Mouse (Mus musculus) heart, embryonic 13.5 days (tissue): ENCODE results near the gene Kirrel3. TPM values are rescaled to one million over a fixed set of nuclear protein-coding genes. Genes with fewer than 3 reads are reported as not detected.

Experiments
- ATAC-seq: fragments of 200-750 bp; cut with Nextera tagmentation; 2 replicates; pipeline ENCODE4 v1.8.0; 2017; ENCODE audit warnings: moderate TSS enrichment; ENCODE audit not compliant: insufficient number of reproducible peaks, low FRiP score, low TSS enrichment; ENCODE audit errors: extremely low read depth
- H3K27ac ChIP-seq: fragments of 300-500 bp; sonication (generic); replicated peaks from 2 replicates; pipeline ENCODE4 v1.5.1; 2015; ENCODE audit warnings: moderate library complexity, mild to moderate bottlenecking, inconsistent platforms
- H3K27me3 ChIP-seq: fragments of 300-500 bp; sonication (generic); replicated peaks from 2 replicates; pipeline ENCODE4 v1.6.1; 2015; ENCODE audit warnings: mild to moderate bottlenecking, inconsistent platforms
- H3K36me3 ChIP-seq: fragments of 300-500 bp; sonication (generic); 2 replicates; pipeline ENCODE4 v1.6.1; 2015; ENCODE audit warnings: mild to moderate bottlenecking, inconsistent platforms
- H3K4me1 ChIP-seq: fragments of 300-500 bp; sonication (generic); 2 replicates; pipeline ENCODE4 v1.6.1; 2015; ENCODE audit warnings: inconsistent platforms
- H3K4me2 ChIP-seq: fragments of 300-500 bp; sonication (generic); 2 replicates; pipeline ENCODE4 v1.6.1; 2015; ENCODE audit warnings: inconsistent platforms, mild to moderate bottlenecking, moderate library complexity
- H3K4me3 ChIP-seq: fragments of 300-500 bp; sonication (generic); 2 replicates; pipeline ENCODE4 v1.5.1; 2015; ENCODE audit warnings: moderate library complexity, mild to moderate bottlenecking, inconsistent platforms
- H3K9ac ChIP-seq: fragments of 300-500 bp; sonication (generic); 2 replicates; pipeline ENCODE4 v1.6.1; 2015; ENCODE audit warnings: inconsistent platforms, mild to moderate bottlenecking, moderate library complexity
- H3K9me3 ChIP-seq: fragments of 300-500 bp; sonication (generic); 2 replicates; pipeline ENCODE4 v1.6.1; 2016; ENCODE audit warnings: inconsistent platforms
- WGBS: fragments of 180-500 bp; shearing (Covaris S2); methylation state at CpG from one replicate; pipeline ENCODE4 v1.1.7; 2015; ENCODE audit warnings: mixed read lengths; 5-methylcytosine and 5-hydroxymethylcytosine counted together
- polyA plus RNA-seq: library from polyadenylated mRNA; unstranded; fragments of >200 nt; fragmentation: Nextera tagmentation; extraction: Ambion mirVana; gene quantifications from 2 replicates; pipeline ENCODE4 v1.2.1, GENCODE M21; 2015

The Kirrel3 gene
- polyA plus RNA-seq, 1 experiment from 2014 or later: 1.0 TPM

- WGBS: 64% methylated on average over 6 of the region's 6 CpGs
- no peak overlapping the region for H3K4me2 ChIP-seq
- H3K36me3 ChIP-seq: no peaks in the 10 kb centered on the region
- no peak overlapping the region for H3K9ac ChIP-seq
- H3K27me3 ChIP-seq: peaks cover 4% of the 10 kb centered on the region; the same call in 1 of the 2 replicates
- no peak overlapping the region for H3K27ac ChIP-seq
- no peaks in the 10 kb centered on the region for H3K9me3 ChIP-seq
- H3K4me1 ChIP-seq: no peaks in the 10 kb centered on the region
- no peak for ATAC-seq
- no peak overlapping the region for H3K4me3 ChIP-seq
Observed at GRCm38 (mm10) chr9:34875238-34875637, 389.5 kb downstream of the Kirrel3 start.

GRCm38 (mm10) chr9:34877186-34877585 is 391.5 kb downstream of the Kirrel3 start:
- Histone ChIP-seq H3K9ac (no peak overlapping the region), H3K4me1 (no peaks in the 10 kb centered on the region), H3K27ac (no peak overlapping the region), H3K9me3 (no peaks in the 10 kb centered on the region), H3K4me3 (no peak overlapping the region), H3K4me2 (no peak overlapping the region), H3K27me3 (no peaks in the 10 kb centered on the region; the same call in 1 of the 2 replicates), H3K36me3 (no peaks in the 10 kb centered on the region)
- 53% methylated on average over 3 of the region's 3 CpGs for WGBS
- no peak for ATAC-seq

GRCm38 (mm10) chr9:34877799-34878198 is 392.1 kb downstream of the Kirrel3 start:
- H3K9me3 ChIP-seq: no peaks in the 10 kb centered on the region
- H3K36me3 ChIP-seq: no peaks in the 10 kb centered on the region
- no peak for ATAC-seq
- no peak overlapping the region for H3K4me2 ChIP-seq
- no peak overlapping the region for H3K9ac ChIP-seq
- no peak overlapping the region for H3K4me3 ChIP-seq
- H3K27ac ChIP-seq: no peak overlapping the region
- 62% methylated on average over 3 of the region's 3 CpGs for WGBS
- no peaks in the 10 kb centered on the region for H3K4me1 ChIP-seq
- no peaks in the 10 kb centered on the region; the same call in 1 of the 2 replicates for H3K27me3 ChIP-seq

GRCm38 (mm10) chr9:34881750-34882149 is 396.1 kb downstream of the Kirrel3 start:
- ATAC-seq: no peak
- H3K9me3 ChIP-seq: no peaks in the 10 kb centered on the region
- H3K36me3 ChIP-seq: no peaks in the 10 kb centered on the region

GRCm38 (mm10) chr9:34882211-34882610 is 396.5 kb downstream of the Kirrel3 start:
- WGBS: 47% methylated on average over 2 of the region's 2 CpGs

More at GRCm38 (mm10) chr9:34881750-34882149, 396.1 kb downstream of the Kirrel3 start:
- Histone ChIP-seq H3K4me2 (no peak overlapping the region), H3K27me3 (no peaks in the 10 kb centered on the region), H3K27ac (no peak overlapping the region), H3K4me3 (no peak overlapping the region), H3K9ac (no peak overlapping the region), H3K4me1 (peaks cover 3% of the 10 kb centered on the region)
- 34% methylated on average over 5 of the region's 5 CpGs for WGBS

GRCm38 (mm10) chr9:34883122-34883521 is 397.4 kb downstream of the Kirrel3 start:
- Histone ChIP-seq H3K27ac (no peak overlapping the region), H3K9ac (no peak overlapping the region), H3K36me3 (no peaks in the 10 kb centered on the region), H3K4me1 (peaks cover 9% of the 10 kb centered on the region), H3K4me3 (no peak overlapping the region), H3K4me2 (no peak overlapping the region), H3K9me3 (no peaks in the 10 kb centered on the region), H3K27me3 (no peaks in the 10 kb centered on the region)
- no peak for ATAC-seq
- 26% methylated on average over 4 of the region's 4 CpGs for WGBS

More at GRCm38 (mm10) chr9:34882211-34882610, 396.5 kb downstream of the Kirrel3 start:
- Histone ChIP-seq H3K27me3 (no peaks in the 10 kb centered on the region), H3K27ac (no peak overlapping the region), H3K4me1 (peaks cover 7% of the 10 kb centered on the region), H3K9ac (no peak overlapping the region), H3K36me3 (no peaks in the 10 kb centered on the region), H3K4me3 (no peak overlapping the region), H3K9me3 (no peaks in the 10 kb centered on the region), H3K4me2 (no peak overlapping the region)
- ATAC-seq: no peak

- no peak for ATAC-seq
- Histone ChIP-seq H3K27me3 (no peaks in the 10 kb centered on the region), H3K27ac (no peak overlapping the region), H3K4me2 (no peak overlapping the region), H3K4me3 (no peak overlapping the region), H3K36me3 (no peaks in the 10 kb centered on the region), H3K9ac (no peak overlapping the region), H3K4me1 (peaks cover 9% of the 10 kb centered on the region), H3K9me3 (no peaks in the 10 kb centered on the region)
- 73% methylated on average over 3 of the region's 3 CpGs for WGBS
Observed at GRCm38 (mm10) chr9:34884325-34884724, 398.6 kb downstream of the Kirrel3 start.

GRCm38 (mm10) chr9:34884942-34885341 is 399.2 kb downstream of the Kirrel3 start:
- 77% methylated on average over 3 of the region's 3 CpGs for WGBS
- Histone ChIP-seq H3K27me3 (no peaks in the 10 kb centered on the region), H3K4me1 (peaks cover 9% of the 10 kb centered on the region), H3K4me3 (no peak overlapping the region), H3K9me3 (no peaks in the 10 kb centered on the region), H3K27ac (no peak overlapping the region), H3K4me2 (no peak overlapping the region), H3K9ac (no peak overlapping the region), H3K36me3 (no peaks in the 10 kb centered on the region)
- no peak for ATAC-seq

- WGBS: 42% methylated on average over 5 of the region's 5 CpGs
- Histone ChIP-seq H3K9ac (no peak overlapping the region), H3K27me3 (no peaks in the 10 kb centered on the region)
Observed at GRCm38 (mm10) chr9:34886746-34887145, 401.1 kb downstream of the Kirrel3 start.

GRCm38 (mm10) chr9:34887196-34887595 is 401.5 kb downstream of the Kirrel3 start:
- Histone ChIP-seq H3K4me3 (no peak overlapping the region), H3K4me2 (no peak overlapping the region), H3K4me1 (peaks cover 9% of the 10 kb centered on the region), H3K9me3 (no peaks in the 10 kb centered on the region), H3K9ac (no peak overlapping the region), H3K27me3 (no peaks in the 10 kb centered on the region), H3K27ac (no peak overlapping the region), H3K36me3 (no peaks in the 10 kb centered on the region)
- 14% methylated on average over 2 of the region's 2 CpGs for WGBS
- no peak for ATAC-seq

More at GRCm38 (mm10) chr9:34886746-34887145, 401.1 kb downstream of the Kirrel3 start:
- Histone ChIP-seq H3K36me3 (no peaks in the 10 kb centered on the region), H3K4me3 (no peak overlapping the region), H3K4me2 (no peak overlapping the region), H3K27ac (no peak overlapping the region), H3K4me1 (peaks cover 9% of the 10 kb centered on the region), H3K9me3 (no peaks in the 10 kb centered on the region)
- no peak for ATAC-seq

GRCm38 (mm10) chr9:34888298-34888697 is 402.6 kb downstream of the Kirrel3 start:
- Histone ChIP-seq H3K4me1 (peaks cover 9% of the 10 kb centered on the region), H3K36me3 (no peaks in the 10 kb centered on the region), H3K27me3 (no peaks in the 10 kb centered on the region), H3K9ac (no peak overlapping the region), H3K4me3 (no peak overlapping the region), H3K4me2 (no peak overlapping the region), H3K9me3 (no peaks in the 10 kb centered on the region), H3K27ac (no peak overlapping the region)
- no peak for ATAC-seq
- WGBS: 71% methylated on average over 2 of the region's 2 CpGs

GRCm38 (mm10) chr9:34901216-34901615 is 415.5 kb downstream of the Kirrel3 start:
- no peaks in the 10 kb centered on the region for H3K36me3 ChIP-seq
- H3K4me2 ChIP-seq: no peak overlapping the region
- no peaks in the 10 kb centered on the region for H3K4me1 ChIP-seq
- H3K4me3 ChIP-seq: no peak overlapping the region
- H3K9me3 ChIP-seq: no peaks in the 10 kb centered on the region
- no peak overlapping the region for H3K9ac ChIP-seq
- ATAC-seq: no peak
- WGBS: 70% methylated on average over 4 of the region's 4 CpGs
- H3K27ac ChIP-seq: no peak overlapping the region
- no peaks in the 10 kb centered on the region for H3K27me3 ChIP-seq
